Mouse (Mus musculus) liver, embryonic 16.5 days (tissue): ENCODE results near the gene Ikbke. TPM values are rescaled to one million over a fixed set of nuclear protein-coding genes. Genes with fewer than 3 reads are reported as not detected.

Source experiments
- ATAC-seq: fragments of 200-750 bp; cut with Nextera tagmentation; 2 replicates; pipeline ENCODE4 v1.8.0; 2017; ENCODE audit warnings: low read depth, mild to moderate bottlenecking, moderate number of reproducible peaks, moderate library complexity
- H3K27ac ChIP-seq: fragments of 300-500 bp; sonication (generic); 2 replicates; pipeline ENCODE4 v1.5.1; 2014; ENCODE audit warnings: mild to moderate bottlenecking, low read length
- H3K27me3 ChIP-seq: fragments of 300-500 bp; sonication (generic); 2 replicates; pipeline ENCODE4 v1.6.1; 2014; ENCODE audit warnings: low read depth, low read length, mixed read lengths; ENCODE audit not compliant: control insufficient read depth, insufficient read depth
- H3K36me3 ChIP-seq: fragments of 300-500 bp; sonication (generic); 2 replicates; pipeline ENCODE4 v1.6.1; 2014; ENCODE audit warnings: mild to moderate bottlenecking; ENCODE audit not compliant: control insufficient read depth, insufficient read depth
- H3K4me1 ChIP-seq: fragments of 300-500 bp; sonication (generic); 2 replicates; pipeline ENCODE4 v1.6.1; 2014; ENCODE audit warnings: low read depth, low read length, mixed read lengths; ENCODE audit not compliant: control insufficient read depth
- H3K4me2 ChIP-seq: fragments of 300-500 bp; sonication (generic); 2 replicates; pipeline ENCODE4 v1.6.1; 2014; ENCODE audit warnings: low read depth, low read length, mixed read lengths
- H3K4me3 ChIP-seq: fragments of 300-500 bp; sonication (generic); 2 replicates; pipeline ENCODE4 v1.5.1; 2014; ENCODE audit warnings: low read depth, mild to moderate bottlenecking, low read length
- H3K9ac ChIP-seq: fragments of 300-500 bp; sonication (generic); 2 replicates; pipeline ENCODE4 v1.6.1; 2014; ENCODE audit warnings: low read depth, low read length
- H3K9me3 ChIP-seq: fragments of 300-500 bp; sonication (generic); replicated peaks from 2 replicates; pipeline ENCODE4 v1.6.1; 2016; ENCODE audit warnings: low read length; ENCODE audit not compliant: control insufficient read depth
- WGBS: fragments of 180-500 bp; shearing (Covaris S2); extraction: QIAGEN DNeasy Blood & Tissue Kit; methylation state at CpG from one replicate; pipeline ENCODE4 v1.1.7; 2014; ENCODE audit not compliant: insufficient replicate concordance; 5-methylcytosine and 5-hydroxymethylcytosine counted together
- polyA plus RNA-seq: library from polyadenylated mRNA; unstranded; fragments of >200 nt; fragmentation: Nextera tagmentation; extraction: Ambion mirVana; gene quantifications from 2 replicates; pipeline ENCODE4 v1.2.1, GENCODE M21; 2015

Gene Ikbke
- polyA plus RNA-seq, 1 experiment from 2014 or later, result 10.2 TPM

DNA sequence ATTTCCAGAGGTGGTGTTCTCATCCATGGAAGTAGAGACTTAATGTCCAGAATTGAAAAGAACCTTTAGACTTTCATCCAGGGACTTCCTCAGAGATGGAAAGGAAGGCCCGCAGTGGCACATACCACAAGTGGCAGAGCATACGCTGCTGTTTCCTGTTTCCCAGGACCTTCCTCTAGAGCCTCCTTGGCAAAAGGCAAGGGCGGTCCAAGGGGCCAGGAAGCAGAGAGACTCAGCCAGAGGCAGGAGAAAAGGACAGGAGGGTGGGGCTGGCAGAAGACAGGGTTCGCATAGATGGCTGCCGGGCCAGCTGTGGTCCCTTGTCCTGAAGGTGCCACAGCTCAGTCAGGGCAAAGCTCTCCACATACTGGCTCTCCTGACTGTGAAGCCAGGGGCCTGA is 66.5 kb downstream of the Ikbke start:
- Histone ChIP-seq H3K27me3 (no peaks in the 10 kb centered on the region), H3K4me1 (no peaks in the 10 kb centered on the region), H3K9ac (no peak overlapping the region), H3K36me3 (no peaks in the 10 kb centered on the region), H3K4me2 (no peak overlapping the region), H3K4me3 (no peak overlapping the region), H3K9me3 (no peaks in the 10 kb centered on the region), H3K27ac (no peak overlapping the region)
- ATAC-seq, result no peak
- WGBS, result 37% methylated on average over 5 of the region's 5 CpGs

DNA sequence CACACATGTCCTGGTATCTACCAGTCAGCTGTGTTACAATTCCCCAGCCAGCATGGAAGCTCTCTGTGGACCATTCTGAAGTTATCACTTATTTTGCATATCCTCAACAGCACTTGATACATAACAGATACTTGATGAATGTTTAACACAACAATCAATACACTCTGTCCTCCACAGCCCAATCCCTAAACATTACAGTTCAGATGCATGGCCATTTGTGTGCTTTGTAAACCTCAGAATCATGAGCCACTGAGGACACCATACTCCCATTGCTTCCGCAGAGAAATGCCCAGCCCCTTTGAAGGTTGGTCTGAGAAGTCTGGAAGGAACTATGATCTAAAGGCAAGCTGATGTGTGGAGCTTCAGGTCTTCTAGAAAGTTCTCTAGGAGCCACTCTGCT is 67.8 kb downstream of the Ikbke start:
- Histone ChIP-seq H3K9ac (no peak overlapping the region), H3K4me3 (no peak overlapping the region), H3K27me3 (no peaks in the 10 kb centered on the region), H3K9me3 (no peaks in the 10 kb centered on the region), H3K36me3 (no peaks in the 10 kb centered on the region), H3K4me1 (no peaks in the 10 kb centered on the region), H3K4me2 (no peak overlapping the region), H3K27ac (no peak overlapping the region)
- WGBS, result 65% methylated on average over 1 of the region's 1 CpGs
- ATAC-seq, result no peak

DNA sequence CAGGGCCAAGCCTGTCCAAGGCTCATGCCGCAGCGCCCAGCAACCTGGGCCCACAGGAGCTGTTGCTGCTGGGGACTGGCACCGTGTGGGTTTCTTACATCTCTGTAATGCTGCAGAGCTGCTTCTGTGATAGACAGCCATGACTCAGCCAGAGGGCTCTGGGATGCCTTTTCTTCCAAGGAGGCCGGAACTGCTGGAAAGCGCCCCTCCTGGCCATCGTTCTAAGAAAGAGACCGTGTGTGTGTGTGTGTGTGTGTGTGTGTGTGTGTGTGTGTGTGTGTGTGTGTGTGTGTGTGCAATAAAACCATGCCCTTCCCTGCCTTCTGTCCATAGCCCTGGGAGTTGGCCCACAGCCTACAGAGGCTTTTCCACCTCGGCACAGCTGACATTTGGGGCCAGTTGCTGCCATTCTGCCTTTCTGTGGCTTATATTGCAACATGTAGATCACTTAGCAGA is 69.4 kb downstream of the Ikbke start:
- H3K9me3 ChIP-seq, result no peaks in the 10 kb centered on the region
- no peaks in the 10 kb centered on the region for H3K27me3 ChIP-seq
- no peaks in the 10 kb centered on the region for H3K4me1 ChIP-seq
- 73% methylated on average over 7 of the region's 8 CpGs for WGBS
- no peak overlapping the region for H3K9ac ChIP-seq
- no peak overlapping the region for H3K4me2 ChIP-seq
- H3K4me3 ChIP-seq, result no peak overlapping the region
- H3K27ac ChIP-seq, result no peak overlapping the region
- no peaks in the 10 kb centered on the region for H3K36me3 ChIP-seq
- no peak for ATAC-seq

DNA sequence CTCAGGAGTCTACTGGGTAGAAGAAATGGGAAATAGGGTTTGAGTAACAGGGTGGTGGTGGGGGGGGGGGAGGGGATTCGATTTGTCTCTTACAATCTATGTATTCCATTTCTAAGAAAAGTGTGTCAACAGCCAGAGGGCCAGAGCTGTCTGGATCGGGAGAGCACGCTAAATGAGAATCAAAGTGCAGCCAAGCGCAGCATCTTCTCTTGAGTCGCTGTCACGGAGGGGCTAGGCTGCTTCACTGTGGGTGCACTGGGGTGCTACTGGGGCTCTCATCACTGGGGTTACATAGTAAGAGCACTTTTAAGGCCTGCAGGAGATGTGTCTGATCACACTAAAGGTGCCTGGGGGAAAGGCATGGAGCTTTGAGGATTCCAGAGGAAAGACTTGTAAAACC is 70.6 kb downstream of the Ikbke start:
- Histone ChIP-seq H3K4me2 (no peak overlapping the region), H3K27me3 (no peaks in the 10 kb centered on the region), H3K27ac (no peak overlapping the region), H3K36me3 (no peaks in the 10 kb centered on the region), H3K9me3 (no peaks in the 10 kb centered on the region), H3K9ac (no peak overlapping the region), H3K4me3 (no peak overlapping the region), H3K4me1 (no peaks in the 10 kb centered on the region)
- ATAC-seq, result no peak
- 79% methylated on average over 6 of the region's 6 CpGs for WGBS

DNA sequence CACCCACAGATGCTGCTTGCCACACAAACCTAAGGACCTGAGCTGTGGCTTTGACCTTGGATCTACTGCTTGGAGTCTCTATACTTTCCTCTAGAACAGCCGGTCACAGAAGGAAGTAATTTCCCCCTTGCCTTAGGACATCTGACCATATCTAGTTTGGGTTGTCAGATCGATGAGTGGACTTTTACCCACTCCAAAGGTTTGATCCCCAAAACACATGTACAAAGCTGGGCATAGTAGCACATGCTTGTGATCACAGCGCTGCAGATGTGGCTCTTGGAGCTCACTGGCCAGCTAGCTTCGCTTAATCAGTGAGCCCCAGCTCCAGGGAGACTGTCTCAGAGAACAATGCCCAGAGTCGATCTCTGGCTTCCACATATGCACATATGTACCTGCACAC is 71.3 kb downstream of the Ikbke start:
- Histone ChIP-seq H3K27ac (no peak overlapping the region), H3K36me3 (no peaks in the 10 kb centered on the region)
- WGBS, result 61% methylated on average over 5 of the region's 5 CpGs

DNA sequence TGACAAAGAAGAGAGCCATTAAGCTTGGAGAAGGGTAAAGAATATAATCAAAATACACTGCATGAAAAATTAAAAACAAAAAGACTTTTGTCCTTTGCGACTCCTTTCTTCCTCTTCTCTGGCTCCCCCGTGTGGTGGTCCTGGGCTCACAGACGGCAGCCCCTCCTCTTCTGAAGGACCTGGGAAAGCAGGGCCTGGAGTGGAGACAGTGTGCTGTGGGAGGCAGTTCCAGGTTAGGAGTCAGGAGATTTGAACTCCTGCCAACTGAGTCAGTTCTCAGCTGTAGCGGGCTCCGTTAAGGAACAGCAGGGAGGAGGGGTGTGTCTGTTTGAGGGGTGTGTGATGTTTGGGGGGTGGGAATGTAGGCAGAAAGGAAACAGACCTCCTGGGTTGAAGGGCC is 71.9 kb downstream of the Ikbke start:
- no peak overlapping the region for H3K27ac ChIP-seq
- no peak overlapping the region for H3K4me2 ChIP-seq
- 14% methylated on average over 5 of the region's 5 CpGs for WGBS
- H3K4me1 ChIP-seq, result no peaks in the 10 kb centered on the region
- no peak overlapping the region for H3K9ac ChIP-seq
- no peak for ATAC-seq
- no peaks in the 10 kb centered on the region for H3K27me3 ChIP-seq
- no peaks in the 10 kb centered on the region for H3K36me3 ChIP-seq
- H3K9me3 ChIP-seq, result no peaks in the 10 kb centered on the region
- H3K4me3 ChIP-seq, result no peak overlapping the region

More for the DNA sequence above, 71.3 kb downstream of the Ikbke start:
- Histone ChIP-seq H3K9me3 (no peaks in the 10 kb centered on the region), H3K4me3 (no peak overlapping the region), H3K4me1 (no peaks in the 10 kb centered on the region), H3K4me2 (no peak overlapping the region), H3K9ac (no peak overlapping the region), H3K27me3 (no peaks in the 10 kb centered on the region)
- no peak for ATAC-seq

DNA sequence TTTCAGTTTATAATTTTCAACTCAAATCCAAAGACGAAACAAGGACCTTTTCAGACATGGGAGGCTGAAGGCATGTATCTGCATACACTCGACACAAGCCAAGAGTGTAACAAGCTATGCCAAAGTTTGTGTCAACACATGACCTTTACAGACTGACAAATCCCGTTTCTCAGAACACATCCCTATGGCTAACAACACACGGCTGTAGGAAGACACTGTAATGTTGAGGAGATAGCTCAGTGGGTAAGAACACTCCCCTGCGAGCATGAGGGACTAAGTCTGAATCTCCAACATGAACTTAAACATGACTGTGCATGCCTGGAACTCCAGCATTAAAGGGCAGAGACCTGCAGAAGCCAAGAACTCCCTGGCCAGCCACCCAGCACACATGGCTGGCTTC is 73.1 kb downstream of the Ikbke start:
- no peaks in the 10 kb centered on the region for H3K27me3 ChIP-seq
- H3K4me3 ChIP-seq, result no peak overlapping the region
- H3K4me1 ChIP-seq, result no peaks in the 10 kb centered on the region
- H3K9me3 ChIP-seq, result no peaks in the 10 kb centered on the region
- 60% methylated on average over 5 of the region's 5 CpGs for WGBS
- H3K36me3 ChIP-seq, result no peaks in the 10 kb centered on the region
- H3K27ac ChIP-seq, result no peak overlapping the region
- H3K4me2 ChIP-seq, result no peak overlapping the region
- ATAC-seq, result no peak
- no peak overlapping the region for H3K9ac ChIP-seq

DNA sequence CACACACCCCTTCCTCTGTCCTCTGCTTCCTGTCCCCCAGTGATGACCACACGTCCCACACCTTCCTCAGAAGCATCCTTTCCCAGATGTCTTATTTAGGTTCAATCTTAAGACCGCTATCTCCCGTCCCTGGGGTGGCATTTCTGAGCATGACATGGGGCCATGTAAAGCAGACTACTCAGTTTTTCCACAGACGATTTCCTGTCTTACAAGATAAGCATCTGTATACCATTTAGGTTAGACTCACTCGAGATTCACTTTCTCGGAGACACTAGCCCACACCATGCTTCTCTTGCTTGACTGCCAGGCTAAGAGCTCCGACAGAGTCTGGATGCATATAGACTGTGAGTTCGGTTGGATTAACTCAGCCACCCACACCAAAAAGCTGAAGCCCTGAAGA is 74.9 kb downstream of the Ikbke start:
- Histone ChIP-seq H3K4me3 (no peak overlapping the region), H3K4me1 (no peaks in the 10 kb centered on the region; the same call in 1 of the 2 replicates), H3K27ac (no peak overlapping the region), H3K9me3 (no peaks in the 10 kb centered on the region), H3K9ac (no peak overlapping the region), H3K4me2 (no peak overlapping the region), H3K27me3 (no peaks in the 10 kb centered on the region), H3K36me3 (no peaks in the 10 kb centered on the region)
- no peak for ATAC-seq
- WGBS, result 38% methylated on average over 8 of the region's 8 CpGs
